Mouse (Mus musculus) heart, postnatal 10 days (tissue): Measurements from ENCODE around the gene Foxc1. TPM values are rescaled to one million over a fixed set of nuclear protein-coding genes. Genes with fewer than 3 reads are reported as not detected.
A peak's percentile ranks its signal among the peaks of the same experiment; 100 is the strongest.

Experiments used
- DNase-seq, 2 experiments: peaks; one replicate each; pipeline ENCODE4 v3.0.0; 2021
- intact Hi-C: fragments of 180-260 bp; cut with DNase I; formaldehyde crosslinking; loops from one replicate; pipeline ENCODE4 v1.15.1; 2025
- total RNA-seq, 2 experiments: library from RNA; stranded (reverse); gene quantifications; 2 replicates each; pipeline ENCODE4 v1.2.3; 2021

Foxc1 gene
- total RNA-seq: 1 to 10 TPM; 7.0 to 7.8 TPM

DNA sequence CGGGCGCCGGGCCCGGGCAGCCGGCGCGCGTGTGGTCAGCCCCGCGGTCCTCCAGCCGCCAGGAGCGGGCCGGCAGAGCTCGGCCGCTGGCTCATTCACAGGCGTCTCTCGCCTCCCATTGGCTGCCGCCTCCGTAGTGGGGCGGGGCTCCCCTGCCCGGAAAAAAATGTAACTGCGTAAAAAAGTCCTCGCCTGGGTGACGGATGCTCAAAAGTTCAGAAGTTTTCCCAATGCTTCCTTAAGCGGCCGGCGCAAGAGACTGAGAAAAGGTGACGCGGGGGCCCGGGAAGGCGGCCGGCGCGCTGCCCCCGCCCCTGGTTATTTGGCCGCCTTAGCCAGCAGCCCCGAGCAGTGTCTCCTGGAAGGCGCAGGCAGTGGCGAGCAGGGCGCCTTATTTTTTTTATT lies at the start of gene Foxc1:
Foxc1 (plus strand) TSS at position 206 of the 405 bp plus-strand sequence.
- intact Hi-C loops: loop anchor here (5.0 kb wide), 3 partner anchors 211 to 796 kb away; no protein-coding TSS in a partner anchor
- peak; percentile 92 to 93 for DNase-seq

DNA sequence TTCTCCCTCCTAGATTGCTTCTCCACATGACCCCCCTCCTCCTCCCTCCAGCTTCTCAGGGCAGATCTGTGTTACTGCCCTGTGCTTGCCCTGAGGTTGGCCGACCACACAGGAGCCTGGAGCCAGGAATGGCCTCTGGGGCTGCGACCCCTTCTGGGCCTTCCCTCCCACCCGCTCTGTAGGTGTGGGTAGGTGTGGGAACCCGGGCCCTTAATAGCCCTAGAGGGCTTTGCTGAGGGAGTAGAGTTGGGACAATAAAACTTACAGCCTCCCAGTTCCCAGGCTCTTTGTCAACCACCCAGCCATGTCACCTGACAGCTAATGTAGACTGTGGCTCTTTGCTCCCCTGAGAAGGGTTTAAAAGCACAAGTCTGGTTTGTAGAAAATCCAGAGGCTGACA lies 46.0 kb upstream of the Foxc1 start:
- DNase-seq: no peak
- intact Hi-C loops: no loop called here

DNA sequence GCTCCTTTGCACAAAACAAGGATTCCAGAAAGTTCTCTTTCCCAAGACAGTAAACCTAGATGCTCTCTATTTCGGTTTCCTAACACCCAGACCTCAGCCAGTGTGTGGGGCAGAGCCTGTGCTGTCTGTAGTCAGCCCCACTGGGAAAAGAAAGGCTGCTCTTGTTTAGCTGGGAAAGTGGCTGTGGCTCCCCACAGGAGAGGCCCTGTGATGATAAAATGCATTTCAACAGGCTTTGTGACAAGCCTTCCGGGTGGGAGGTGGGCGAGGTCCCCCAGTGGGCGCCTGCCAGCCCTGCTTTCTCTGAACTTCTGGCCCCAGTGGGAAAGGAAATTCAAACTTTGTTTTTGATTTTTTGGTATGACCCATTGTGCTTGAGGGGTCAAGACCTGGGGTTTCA lies 45.4 kb upstream of the Foxc1 start:
- intact Hi-C loops: no loop called here
- DNase-seq: no peak

DNA sequence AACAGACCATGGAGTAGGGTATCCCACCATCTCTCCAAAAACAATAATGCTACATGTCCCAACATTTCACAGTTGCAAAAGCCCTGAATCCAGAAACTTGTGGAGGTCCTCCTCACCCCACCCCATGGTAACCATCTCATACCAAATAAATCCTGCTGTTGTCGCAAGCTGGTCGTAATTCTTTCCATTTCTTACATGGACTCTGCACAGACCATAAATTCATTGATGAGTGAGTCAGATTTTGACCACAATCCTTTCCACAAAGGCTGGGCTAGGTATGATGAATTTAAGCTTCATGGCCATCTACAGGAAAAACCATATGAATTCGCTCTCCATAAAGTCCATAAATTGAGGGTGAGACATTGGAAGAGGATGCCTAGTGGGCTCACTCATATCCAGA lies 42.0 kb upstream of the Foxc1 start:
- DNase-seq: no peak
- intact Hi-C loops: no loop called here

DNA sequence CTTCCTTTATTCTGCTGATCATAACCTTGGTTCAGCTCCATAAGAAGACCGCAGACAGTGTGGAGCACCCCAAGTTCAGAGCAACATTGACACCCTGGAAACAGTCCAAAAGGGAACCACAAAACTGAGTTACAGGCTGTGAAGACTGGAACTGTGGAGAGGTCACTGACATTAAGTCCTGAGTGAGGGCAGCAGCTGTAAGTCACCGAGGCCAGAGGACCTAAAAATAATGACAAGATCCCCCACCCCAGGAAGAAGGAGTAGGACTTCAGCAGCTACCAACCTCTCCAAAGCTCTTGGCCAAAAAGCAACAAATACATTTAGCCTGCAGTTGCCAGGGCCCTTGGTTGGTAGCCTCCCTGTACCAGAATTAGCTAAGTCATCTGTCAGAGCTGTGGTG lies 40.9 kb upstream of the Foxc1 start:
- no peak for DNase-seq
- intact Hi-C loops: no loop called here

DNA sequence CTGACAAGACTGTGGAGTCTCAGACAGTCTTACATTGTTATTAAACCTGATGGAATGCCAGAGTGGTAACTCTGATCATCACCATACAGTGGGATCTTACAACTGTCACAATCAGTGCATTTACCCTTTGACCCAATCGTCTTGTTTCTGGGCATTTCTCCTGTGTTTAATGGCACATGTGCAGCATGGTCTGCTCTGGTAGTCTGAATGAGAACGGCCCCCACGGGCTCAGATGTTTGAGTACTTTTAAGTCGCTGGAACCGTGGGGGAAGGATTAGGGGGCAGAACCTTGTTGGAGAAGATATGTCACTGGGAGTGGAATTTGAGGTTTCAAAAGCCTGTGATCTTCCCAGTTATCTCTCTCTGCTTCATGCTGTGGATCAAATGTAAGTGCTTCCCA lies 33.6 kb upstream of the Foxc1 start:
- DNase-seq: no peak
- intact Hi-C loops: no loop called here

DNA sequence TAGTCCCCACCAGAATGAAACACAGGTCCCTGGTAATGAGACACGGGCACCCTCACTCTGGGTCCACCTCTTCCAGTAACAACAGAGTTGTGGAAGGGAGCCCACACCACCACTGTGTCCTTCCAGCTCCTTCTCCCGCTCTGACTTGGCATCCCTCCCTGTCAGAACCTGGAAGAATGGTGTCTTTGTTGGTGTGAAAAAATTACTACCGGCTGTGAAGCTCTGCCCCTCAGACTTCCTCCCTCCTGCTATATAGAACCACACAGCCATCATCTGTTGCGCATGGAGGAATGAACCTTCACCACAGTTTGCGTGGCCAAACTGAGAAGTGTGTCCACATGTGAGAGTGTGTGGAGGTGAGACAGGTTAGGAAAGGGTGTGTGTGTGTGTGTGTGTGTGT lies 30.7 kb upstream of the Foxc1 start:
- intact Hi-C loops: no loop called here
- no peak for DNase-seq

DNA sequence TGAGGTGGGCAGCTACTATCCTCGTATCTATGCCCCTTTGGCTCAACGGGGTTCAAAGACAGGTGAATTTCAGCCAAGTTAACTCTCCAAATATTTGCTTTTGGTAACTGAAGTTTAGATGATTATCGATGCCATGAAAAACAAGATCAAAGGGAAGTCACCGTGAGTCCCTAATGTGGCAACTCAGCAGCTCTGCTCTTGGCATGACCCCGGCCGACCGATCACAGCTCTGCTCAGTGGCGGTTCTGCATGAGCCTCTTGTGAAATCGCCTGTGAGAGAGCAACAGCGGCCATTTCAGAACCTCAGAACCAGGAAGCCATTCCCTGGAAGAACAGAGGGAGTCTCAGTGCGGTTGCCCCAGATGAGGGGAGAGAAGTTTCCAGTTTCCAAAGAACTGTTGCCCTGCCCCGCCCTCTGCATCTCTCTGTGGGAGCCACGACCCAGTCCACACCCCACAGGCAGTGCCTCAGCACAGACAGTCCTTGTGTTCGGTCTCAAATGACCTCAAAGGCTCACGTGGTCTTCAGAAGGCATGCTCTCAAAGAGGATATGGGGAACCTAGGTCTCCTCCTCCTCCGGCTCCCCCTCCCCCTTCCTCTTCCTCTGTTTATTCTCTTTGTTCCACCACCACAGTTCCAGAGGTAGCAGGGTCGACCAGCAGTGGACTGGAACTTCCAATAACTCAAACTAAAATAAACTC lies 27.0 kb upstream of the Foxc1 start:
- DNase-seq: no peak
- intact Hi-C loops: no loop called here

DNA sequence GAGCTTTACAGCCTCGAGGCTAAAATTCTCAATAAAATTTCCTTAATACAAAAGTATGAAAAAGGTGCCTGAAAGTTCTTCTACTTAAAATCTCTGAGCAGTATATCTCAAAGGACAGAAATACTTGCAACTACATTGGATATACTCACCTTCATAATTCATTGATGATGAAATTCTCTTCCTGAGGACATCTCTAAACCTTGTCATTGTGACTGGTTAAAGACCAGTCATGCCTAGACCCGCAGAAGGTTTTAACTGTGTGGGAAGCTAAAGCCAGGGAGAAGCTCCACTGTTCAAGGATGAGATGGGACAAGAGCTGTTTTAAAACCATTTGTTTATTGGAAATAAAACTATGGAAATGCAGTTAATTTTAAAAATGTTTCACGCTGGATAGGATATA lies 26.1 kb upstream of the Foxc1 start:
- no peak for DNase-seq
- intact Hi-C loops: no loop called here

DNA sequence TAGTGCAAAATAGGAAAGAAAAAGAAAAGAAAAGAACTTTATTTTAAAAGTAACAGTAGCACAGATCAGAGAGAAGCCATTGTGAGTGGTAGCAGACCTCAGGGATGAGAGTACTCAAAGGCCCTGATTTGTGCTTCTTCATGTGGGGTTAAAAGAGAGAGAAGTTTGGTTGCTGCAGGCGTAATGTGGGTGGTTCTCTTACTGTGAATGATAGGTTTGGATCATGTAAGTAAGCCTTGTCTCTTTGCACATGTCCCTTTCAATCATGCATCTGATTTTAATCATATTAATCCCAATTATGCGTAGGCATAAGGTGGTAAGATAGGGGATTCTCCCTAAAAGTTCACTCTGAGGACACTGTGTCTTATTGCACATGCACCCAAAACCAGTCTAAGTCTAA lies 24.4 kb upstream of the Foxc1 start:
- no peak for DNase-seq
- intact Hi-C loops: no loop called here

DNA sequence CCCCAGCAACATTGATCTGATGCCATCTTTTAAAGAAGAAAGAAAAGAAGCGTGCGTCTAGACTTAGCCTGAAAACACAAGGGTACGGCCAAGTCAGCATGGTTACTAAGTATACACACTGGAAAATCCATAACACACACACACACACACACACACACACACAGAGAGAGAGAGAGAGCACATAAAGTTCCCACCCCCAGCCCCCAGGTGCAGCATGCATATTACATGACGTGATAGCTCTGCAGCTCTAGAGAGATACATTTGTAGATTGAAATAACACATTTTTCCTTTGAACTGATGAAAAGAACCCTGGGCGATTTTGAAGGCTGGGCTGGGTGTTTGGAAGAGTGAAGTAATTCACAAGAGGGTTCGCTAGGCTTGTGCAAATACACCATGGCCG lies 21.7 kb upstream of the Foxc1 start:
- intact Hi-C loops: no loop called here

DNA sequence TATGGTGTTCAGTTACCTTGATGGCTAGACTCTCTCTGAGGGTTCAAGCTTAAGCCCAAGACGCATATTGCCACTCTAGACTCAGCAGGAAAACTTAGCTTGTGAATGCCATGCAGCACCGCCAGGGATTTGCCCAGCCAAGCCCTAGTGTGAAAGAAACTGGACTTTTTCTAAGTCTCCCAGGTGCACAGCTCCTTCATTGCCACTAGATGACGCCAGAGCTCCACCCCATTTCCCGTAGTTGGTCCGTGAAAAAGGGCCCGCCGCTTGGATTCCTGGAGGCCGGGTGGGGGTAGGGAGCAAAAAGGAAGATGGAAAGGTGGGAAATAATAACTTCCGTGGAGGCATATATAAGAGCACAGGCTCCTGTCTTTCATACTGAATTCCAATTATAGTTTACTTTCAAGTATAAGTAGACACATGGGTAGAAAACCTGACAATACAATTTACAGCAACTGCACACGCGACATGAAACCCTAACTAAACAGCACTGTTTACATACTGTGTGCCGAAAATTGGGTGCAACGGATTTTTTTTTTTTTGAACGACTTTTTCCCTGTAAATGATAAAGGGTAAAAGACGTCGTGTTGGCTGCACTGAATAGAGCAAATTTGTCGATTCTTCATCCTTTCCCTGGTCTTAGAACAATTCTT lies 13.8 kb upstream of the Foxc1 start:
- DNase-seq: peak; percentile 58 to 78
- intact Hi-C loops: loop anchor here (1.0 to 2.0 kb wide), 3 partner anchors 504 to 888 kb away; no protein-coding TSS in a partner anchor

More for the DNA sequence above, 21.7 kb upstream of the Foxc1 start:
- DNase-seq: no peak

DNA sequence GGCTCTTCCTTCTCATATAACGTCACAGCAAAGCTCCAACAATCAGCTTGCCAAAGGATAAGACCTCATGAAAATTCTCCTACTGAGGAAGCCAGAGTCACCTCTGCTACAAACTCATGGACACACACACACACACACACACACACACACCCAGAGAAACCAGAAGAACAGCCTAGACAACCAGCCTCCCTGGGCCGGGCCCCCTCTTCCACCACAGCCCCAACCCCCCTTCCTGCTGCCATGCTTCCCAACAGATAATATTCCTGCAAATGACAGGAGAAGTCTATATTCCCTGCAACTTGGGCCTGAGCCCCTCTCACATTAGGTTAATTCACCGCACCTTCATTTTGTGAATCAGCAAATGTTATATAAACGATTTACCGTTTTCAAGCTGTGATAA lies 13.3 kb upstream of the Foxc1 start:
- DNase-seq: no peak
- intact Hi-C loops: loop anchor here (2.0 kb wide), 2 partner anchors 504 to 888 kb away; no protein-coding TSS in a partner anchor

DNA sequence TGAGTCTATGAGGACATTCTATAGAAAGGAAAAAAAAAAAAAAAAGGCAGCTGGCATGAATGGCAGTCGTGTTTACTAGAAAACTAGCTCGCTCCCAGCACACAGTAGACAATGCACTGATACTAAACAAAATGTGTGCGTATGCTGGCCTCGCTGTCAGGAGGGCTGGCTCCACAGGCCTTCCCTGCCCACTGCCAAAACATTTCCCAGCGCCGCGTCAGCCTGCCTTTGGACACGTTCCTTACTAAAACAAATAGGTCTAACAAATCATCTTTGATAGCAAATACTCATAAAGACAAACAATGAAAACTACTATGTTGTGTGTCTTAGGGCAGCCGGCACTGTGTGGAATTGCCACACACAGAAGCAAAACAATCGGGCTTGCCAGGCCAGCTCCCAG lies 9.1 kb upstream of the Foxc1 start:
- intact Hi-C loops: no loop called here
- no peak for DNase-seq

DNA sequence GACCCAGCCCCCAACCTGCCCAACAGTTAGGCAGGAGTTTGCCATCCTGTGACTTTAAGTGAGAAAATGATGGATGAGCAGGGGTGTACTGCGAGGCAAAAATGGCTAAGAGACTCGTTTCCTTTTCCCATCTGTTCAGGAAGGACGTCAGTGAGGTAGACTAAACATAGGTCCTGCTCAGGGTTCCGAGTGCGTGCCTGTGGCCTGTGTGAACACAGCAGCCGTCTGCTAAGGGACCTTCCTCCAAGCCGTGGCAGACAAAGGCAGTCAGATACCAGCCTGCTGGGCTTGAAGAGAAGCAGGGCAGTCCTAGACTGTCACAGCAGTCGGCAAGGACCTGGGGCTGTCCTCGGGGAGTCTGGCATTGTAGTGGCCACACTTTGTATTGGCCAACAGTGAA lies 8.4 kb upstream of the Foxc1 start:
- intact Hi-C loops: no loop called here
- no peak for DNase-seq

DNA sequence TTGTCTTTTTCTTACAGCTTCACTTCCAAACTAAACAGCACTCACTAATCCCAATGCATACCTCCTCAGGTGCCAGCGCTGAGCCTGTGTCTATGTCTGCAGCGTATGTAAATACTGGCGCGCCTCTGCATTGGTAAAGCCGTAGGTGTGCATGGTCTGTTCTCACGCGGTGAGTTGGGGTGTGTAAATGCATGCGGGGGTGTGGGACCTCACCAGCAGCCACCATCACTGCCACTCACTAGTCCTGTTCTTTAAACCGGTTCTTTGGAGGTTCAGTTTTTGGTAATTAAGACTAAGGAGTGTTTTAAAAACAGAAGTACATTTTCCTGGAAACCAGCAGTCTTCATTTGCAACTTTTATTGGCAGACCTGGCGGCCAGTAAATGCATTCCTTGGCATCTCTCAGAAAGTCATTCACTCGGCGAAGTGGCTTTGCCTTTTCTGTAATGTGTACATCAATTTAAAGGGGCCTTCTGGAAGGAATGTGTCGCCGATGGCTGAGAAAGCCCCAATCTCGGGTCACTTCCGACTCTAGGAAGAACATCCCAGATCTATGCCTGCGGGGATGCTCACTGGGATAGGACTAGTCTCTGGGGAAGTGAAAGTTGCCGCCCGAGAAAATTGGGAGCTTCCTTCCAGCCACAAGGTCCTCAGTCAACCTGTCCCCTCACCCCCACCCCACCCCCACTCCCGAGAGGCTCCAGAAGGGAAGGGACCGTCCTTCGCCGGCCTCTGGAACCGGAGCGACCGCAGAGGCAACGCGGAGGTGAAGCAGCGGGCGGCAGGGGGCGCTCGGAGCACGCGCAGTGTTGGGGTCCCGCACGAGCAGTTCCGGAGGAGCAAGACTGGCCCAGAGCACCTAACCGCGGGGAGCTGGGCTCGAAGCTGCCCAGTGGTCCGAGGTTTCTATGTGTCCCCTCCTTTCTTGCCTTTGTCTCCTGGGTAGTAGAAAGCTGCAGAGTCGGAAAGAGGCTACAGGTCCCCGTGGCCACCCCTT lies 5.6 kb upstream of the Foxc1 start:
- intact Hi-C loops: loop anchor here (1.0 to 5.0 kb wide), 9 partner anchors 156 to 1001 kb away; partner anchors contain the start of genes D930007J09Rik and Wrnip1

DNA sequence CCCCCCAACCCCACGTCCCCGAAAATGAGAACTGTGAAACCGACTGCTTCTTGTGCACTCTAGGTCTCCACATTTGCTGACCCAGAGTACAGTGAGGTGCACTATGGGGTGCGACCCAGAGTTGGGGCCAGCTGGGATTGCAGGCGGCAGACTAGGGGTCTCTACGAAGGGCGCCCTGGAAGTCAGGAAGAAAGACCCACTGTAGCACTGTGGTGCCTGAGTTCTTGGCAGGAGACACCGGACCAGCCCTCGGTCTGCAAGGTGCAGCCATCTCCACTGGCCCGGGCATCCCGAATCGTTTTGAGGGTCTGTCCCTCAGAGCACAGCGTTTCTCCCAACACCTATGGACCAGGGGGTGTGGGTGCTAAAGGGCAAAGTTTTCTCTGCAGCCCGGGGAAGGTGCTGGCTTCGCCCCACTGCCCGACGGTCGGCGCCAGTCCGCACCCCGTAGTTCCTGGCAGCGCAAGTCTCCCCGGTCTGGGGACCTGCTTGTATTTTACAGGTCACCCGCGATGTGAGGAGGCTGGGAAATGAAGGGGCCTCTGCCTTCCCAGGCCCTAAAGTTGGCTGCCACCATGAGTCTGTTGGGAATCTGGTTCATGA lies 4.6 kb upstream of the Foxc1 start:
- intact Hi-C loops: loop anchor here (1.0 to 5.0 kb wide), 9 partner anchors 155 to 1000 kb away; partner anchors contain the start of genes D930007J09Rik and Wrnip1
- no peak for DNase-seq

More for the DNA sequence above, 5.6 kb upstream of the Foxc1 start:
- DNase-seq: peak; percentile 92 to 94

DNA sequence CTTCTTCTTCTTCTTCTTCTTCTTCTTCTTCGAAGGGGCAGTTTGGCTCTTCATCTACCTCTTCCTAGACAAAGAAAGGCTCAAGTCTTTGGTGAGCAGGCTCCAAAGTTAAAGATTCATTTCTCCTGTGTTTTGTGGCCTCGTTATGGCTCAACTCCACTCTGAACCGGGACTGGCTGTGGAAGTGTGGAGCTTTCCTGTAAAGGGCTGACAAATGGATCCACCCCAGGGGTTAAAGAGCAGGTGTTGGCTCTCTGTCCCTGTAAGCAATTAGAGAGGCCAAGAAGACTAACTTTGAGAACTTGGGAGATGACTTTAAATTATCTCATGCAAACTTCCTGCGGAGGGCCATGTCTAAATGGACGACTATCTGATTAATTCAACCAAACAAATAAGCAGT lies 4.0 kb upstream of the Foxc1 start:
- intact Hi-C loops: loop anchor here (5.0 kb wide), 5 partner anchors 155 to 1000 kb away; partner anchors contain the start of genes D930007J09Rik and Wrnip1
- DNase-seq: no peak

DNA sequence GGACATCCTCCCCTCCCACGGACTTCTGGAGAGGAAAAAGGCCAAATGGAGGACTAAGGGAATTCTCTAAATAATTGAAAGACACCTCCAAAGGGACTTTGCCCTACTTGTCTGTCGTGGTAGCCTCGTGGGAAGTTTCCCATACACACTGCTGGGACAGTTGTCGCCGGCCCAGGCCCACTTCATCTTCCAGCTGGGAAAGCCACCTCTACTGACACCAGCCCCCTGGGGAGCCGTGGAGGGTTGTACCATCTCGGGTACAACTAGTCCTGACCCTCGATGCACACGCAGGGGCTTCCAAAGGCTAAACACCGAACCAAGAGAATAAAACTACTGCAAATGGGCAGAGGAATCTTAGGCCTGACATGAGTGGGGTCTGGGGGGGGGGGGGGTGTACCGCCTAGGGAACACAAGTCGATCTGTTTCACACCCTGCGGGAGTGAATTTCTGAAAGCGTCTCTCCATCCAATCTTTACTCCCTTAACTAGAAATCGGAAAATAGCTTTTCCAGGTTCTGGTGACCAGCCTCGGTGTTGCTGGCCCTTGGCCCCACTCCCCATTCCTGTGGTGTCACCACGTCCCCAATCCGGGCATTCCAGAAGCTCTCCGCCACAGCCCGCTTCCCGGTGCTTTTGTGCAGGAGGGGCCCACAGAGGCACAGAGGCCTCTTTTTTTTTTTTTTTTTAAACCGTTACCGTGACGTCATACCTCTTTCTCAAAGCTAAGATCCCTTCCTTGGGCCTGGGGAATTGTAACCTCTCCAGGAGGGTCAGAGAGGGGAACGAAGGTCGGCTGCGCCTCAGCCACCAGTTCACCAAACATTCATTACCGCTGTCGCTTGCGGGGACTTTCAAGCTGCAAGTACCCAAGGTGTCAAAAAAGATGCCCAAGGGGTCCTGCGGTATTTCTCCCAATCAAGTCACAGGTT lies 3.0 kb upstream of the Foxc1 start:
- intact Hi-C loops: loop anchor here (5.0 kb wide), 5 partner anchors 154 to 999 kb away; partner anchors contain the start of genes D930007J09Rik and Wrnip1
- DNase-seq: no peak
